Mouse (Mus musculus): Measurements from ENCODE around the gene Ano9.

Ano9 gene

DNA sequence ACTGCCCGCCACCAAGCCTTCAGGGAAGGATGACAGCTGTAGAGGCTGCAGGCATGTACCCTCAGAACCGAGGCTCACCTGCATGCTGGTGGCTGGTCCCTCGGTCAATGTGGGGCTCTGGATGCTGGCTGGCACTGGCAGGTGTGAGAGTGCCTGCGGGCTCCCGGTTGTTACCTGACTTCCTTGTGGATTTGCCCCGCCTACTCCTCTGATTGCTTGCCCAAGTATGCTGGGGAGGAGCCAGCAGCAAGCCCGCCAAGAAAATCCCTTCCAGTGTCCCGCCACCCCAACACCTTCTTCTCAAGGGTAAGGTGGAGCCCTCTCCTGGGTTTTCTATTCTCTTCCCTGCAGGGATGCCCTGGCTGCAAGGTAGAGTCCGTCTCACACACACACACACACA is at the start of gene Ano9:
Ano9 (minus strand) TSS at position 171 of the 400 bp plus-strand sequence.
- in situ Hi-C loops (cut with MboI, MseI) = loop anchor here in 1 of 2 experiments (10.0 kb wide), 1 partner anchor 483 kb away; no protein-coding TSS in a partner anchor

- in situ Hi-C loops (cut with MboI, MseI) = loop anchor here in 1 of 2 experiments (5.0 to 10.0 kb wide), 2 partner anchors 33 to 840 kb away; partner anchors contain the start of gene Olfr525
Observed at GRCm38 (mm10) chr7:141164850-141165249, 47.2 kb upstream of the Ano9 start.

DNA sequence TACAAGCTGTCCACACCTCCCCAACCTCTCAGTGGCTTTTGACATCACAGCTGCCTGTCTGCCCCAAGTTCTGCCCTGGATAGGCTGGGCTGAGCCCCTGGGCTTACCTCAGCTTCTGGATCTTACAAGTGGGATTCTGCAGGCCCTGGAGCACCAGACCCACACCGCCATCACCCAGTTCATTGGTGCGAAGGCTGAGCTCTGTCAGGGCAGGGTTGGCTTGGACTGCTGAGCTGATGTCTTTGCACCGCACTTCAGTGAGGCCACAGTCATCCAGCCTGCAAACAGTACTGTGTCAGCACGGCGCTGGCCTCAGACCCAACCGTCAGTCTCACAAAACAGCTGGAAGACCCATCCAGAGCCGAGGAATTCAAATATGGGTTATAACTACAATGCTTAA is 46.8 kb upstream of the Ano9 start:
- in situ Hi-C loops (cut with MboI, MseI) = loop anchor here in 1 of 2 experiments (10.0 kb wide), 1 partner anchor 840 kb away; the partner anchor contains the start of gene Olfr525

DNA sequence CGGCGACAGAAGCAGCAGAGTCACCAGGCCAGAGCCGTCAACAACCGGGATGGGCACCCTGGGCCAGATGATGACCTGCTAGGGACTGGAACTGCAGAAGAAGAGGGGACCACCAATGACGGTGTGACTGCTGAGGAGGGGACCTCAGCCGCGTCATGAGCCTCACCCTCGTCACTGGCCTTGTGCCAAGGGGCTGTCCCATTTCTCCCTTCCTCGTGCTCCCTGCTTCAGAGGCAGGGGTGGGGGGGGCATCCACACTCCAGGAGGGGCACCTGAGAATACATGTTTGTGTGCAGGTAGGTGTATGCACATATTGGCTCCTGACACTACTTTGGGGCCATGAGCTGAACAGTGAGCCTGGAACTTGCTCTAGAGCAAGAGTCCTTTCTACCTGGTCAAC is 37.8 kb upstream of the Ano9 start:
- in situ Hi-C loops (cut with MboI, MseI) = no loop called here

GRCm38 (mm10) chr7:141148639-141149038 is 31.0 kb upstream of the Ano9 start:
- in situ Hi-C loops (cut with MboI, MseI) = no loop called here

DNA sequence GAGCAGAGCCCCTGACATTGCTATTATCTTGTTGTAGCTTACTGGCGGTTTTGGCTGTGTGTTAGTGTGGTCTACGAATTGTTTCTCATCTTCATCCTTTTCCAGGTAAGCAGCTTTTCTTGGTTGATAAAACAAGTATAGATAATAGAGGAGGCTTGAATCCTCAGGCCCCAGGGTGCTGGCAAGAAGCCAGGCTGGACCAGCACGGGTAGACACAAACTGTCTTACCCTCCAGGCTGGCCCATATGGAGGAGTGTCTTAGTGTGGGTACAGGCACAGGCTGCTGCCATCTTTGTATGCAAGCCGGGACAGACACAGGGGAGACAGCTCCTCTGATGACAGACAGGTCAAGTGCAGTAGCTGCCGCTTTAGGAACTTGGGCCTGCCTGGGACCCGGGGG is 29.4 kb upstream of the Ano9 start:
- in situ Hi-C loops (cut with MboI, MseI) = no loop called here

DNA sequence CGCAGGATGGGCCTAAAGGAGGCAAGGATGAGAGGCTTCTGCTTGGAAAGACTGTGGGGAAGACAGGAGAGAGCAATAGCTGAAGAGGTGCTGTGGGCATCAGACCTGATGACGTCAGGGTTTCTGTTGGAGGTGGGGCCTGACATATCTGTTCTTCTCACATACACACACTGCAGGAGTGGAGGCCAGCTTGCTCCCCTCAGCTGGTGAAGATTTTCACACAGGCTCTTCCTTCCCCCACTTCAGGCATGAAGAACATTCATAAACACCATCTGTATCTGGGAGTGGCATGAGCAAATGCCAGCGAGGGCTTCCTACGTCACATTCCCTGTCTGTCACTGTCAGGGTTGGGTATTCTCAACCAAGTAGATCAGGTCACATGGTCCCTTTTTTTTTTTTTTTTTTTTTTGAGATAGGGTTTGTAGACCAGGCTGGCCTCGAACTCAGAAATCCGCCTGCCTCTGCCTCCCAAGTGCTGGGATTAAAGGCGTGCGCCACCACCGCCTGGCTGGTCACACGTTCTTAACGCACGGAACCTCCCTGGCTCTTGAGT is 28.5 kb upstream of the Ano9 start:
- in situ Hi-C loops (cut with MboI, MseI) = no loop called here

DNA sequence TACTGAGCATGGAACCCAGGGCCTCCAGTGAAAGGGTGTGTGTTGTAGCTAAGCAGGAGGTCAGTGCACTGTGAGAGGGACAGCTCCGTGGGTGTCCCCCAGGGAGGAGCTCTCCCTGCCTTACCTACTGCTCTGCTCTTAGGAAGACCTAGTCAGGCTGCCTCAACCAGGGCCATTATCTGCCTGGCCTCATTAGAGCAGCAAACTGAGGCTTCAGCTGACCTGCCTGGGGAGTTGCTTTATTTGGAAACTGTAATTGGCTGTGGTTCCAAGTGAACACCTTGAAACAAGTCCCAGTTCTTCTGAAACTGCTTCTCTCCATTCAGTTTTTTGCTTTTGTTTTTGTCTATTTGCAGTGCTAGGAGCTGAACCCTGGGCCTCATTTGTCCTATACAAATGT is 27.8 kb upstream of the Ano9 start:
- in situ Hi-C loops (cut with MboI, MseI) = no loop called here

DNA sequence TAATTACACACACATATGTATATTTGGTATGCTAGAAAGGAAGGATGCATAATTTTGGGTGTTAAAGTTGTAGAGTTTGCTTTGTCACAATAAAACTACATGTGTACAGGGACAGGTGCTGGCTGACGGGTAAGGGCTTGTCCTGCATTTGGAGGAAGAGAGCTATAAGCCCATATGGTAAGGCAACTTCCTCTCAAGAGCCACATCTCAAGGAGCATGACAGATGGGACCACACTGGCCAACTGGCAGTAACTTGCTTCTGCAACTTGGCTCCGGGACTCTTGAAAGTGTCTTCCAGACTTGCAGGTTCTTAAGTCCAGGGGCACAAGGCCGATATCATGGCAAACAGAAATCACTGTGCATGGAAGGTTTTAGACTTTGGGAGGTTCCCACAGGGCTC is 27.0 kb upstream of the Ano9 start:
- in situ Hi-C loops (cut with MboI, MseI) = no loop called here

GRCm38 (mm10) chr7:141143861-141144260 is 26.3 kb upstream of the Ano9 start:
- in situ Hi-C loops (cut with MboI, MseI) = no loop called here

DNA sequence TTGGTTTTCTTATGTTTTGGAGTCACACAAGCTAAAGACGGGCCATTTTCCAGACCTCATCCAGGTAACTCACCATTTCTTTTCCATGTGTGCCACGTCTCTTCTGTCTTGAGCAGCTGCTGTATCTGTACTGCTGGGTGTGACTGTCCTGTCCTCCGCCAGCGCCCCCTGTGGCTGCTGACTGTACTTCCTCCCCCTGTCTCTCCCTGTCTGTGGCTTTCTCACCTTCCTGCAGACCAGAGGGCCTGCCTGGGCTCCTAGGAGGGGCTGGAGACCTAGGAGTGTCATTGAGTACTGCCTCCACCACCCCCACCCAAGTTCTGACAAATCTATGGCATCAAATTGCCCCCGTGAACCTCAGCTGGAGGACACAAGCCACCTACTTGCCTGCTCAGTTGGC is 25.5 kb upstream of the Ano9 start:
- in situ Hi-C loops (cut with MboI, MseI) = no loop called here

DNA sequence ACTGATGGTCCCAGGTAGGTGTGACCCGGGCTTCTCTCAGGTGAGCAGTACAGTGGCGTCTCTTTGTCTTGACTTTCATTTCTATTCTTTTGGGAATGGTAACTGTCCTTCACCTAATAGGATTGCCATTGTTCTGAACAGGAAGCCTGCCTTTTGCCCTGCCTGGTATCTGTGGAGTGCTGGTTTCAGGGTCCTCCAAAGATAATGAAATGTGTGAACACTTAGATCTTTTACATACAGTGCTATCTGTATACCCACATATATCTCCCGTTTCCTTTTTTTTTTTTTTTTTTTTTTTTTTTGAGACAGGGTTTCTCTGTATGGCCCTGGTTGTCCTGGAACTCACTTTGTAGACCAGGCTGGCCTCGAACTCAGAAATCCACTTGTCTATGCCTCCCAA is 23.7 kb upstream of the Ano9 start:
- in situ Hi-C loops (cut with MboI, MseI) = no loop called here

DNA sequence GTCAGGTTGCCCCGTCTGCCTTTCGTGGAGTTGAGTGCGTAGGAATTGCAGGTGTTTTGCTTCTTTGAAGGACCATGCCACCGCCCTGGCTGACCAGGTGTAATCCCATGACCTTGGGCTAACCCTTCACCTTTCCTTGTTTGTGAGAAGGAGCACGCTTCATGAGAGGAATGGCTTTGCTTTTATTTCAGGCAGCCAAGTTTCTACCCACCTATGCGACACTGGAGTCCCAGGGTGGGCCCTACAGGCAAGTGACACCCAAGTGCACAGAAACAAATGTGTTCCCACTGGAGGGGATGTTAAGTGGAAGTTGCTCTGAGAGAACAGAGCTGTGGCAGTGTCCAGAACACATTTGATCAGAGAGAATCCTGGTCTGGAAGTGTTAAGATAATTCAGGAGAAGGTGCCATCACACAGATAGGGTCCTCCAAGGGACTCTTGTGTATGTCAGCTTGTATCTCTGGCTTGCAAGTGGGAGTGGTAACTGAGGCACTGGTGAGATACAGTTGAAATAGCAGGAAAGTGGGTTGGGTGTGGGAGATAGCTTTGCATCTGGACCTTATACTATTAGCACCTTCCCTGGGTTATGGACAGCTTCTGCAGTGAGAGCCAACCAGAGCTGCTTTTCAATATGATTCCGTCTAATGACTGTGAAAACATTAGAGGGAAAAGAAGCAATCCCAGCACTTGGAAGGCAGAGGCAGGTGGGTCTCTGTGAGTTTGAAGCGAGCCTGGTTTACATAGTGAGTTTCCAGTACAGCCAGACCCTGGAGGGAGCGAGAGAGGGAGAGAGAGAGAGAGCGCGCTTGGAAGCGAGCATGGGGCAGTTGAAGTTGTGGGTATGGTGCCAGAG is 14.5 kb upstream of the Ano9 start:
- in situ Hi-C loops (cut with MboI, MseI) = loop anchor here in 1 of 2 experiments (5.0 kb wide), 1 partner anchor 35 kb away; no protein-coding TSS in a partner anchor

DNA sequence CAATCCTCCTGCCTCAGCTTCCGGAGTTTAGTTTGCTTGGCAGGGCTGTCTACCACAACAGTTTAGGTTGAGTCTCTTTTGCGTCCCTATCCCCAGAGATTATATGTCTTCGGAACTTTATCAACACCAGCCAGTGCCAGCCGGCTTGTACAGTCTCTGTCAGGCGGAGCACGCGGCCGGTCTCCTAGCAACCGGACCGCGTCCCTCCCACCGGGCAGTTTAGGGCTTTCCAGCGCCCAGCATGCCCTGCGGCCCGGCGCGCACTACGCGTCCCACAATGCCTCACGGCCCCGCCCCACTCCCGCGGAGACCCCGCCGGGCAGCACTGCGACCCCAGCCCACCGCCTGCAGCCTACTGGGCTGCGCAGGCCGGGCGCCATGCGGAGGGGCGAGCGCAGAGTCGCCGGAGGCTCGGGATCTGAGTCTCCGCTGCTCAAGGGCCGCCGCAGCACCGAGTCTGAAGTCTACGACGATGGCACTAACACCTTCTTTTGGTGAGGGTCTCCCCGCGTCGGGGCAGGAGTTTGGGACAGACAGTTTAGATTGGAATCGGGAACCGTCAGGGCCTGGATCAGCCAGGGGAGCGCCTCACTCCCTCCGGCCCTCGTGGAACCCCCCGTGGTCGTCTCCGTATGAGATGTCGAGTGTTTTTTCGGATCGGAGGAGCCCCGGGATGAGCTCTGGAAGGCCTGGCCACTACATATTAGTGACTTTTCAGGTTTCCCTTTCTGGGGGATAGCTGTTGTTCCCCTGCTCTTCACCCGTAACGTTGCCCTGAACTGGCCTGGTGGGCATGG is 13.6 kb upstream of the Ano9 start:
- in situ Hi-C loops (cut with MboI, MseI) = loop anchor here in 1 of 2 experiments (5.0 kb wide), 1 partner anchor 36 kb away; no protein-coding TSS in a partner anchor

- in situ Hi-C loops (cut with MboI, MseI) = no loop called here
Observed at GRCm38 (mm10) chr7:141123517-141123856, 5.9 kb upstream of the Ano9 start.

DNA sequence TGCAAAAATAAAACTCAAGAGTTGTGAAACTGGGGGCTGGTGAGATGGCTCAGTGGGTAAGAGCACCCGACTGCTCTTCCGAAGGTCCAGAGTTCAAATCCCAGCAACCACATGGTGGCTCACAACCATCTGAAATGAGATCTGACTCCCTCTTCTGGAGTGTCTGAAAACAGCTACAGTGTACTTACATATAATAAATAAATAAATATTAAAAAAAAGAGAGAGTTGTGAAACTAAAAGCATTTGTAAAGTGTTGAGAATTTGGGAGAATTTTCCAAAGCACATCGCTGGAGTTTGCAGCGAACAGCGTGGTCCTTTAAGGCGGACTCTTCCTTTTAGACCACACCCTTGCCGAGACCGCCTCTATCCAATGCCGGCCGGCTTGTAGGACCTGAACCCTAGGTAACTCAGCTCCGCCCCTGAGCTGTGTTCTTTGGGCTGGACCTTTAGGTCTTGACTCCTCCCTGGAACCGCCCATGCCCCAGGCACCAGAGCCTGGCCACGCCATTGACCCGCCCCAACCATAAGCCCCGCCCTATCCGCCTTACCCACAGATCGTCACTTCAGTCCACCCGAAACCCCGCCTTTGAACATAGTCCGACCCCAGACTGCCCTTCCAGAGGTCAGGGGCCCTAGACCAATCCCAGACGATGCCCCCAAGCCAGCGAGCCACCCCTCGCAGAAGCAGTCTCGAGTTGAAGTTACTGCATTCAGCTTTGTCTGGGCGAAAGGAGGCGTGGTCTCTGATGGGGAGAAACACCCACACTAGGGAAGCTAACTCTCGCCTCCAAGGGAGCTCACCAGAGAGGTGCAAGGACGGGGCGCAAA is 5.3 kb upstream of the Ano9 start:
- in situ Hi-C loops (cut with MboI, MseI) = no loop called here

DNA sequence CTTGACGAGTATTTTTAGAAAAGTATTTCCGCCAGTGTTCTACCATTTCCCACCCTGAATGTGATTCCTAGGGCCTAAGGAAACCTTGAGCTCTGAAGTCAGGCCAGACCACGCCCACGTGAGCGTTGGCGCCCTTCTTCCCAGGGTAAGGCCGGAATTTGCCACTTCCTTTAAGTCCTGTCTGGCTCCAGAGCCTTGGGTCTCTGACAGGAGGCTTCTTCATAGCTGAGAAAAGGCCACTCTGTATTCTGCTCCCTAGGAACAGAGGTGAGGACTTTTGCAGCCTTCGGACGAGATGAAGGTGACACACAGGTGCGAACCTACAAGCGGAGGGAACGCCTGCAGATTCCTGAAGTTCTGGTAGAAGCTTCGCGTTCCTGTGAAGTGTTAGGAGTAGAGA is 4.6 kb upstream of the Ano9 start, which contains the start of gene Ptdss2:
Ptdss2 (plus strand) TSS at position 138 of the 400 bp plus-strand sequence.
- in situ Hi-C loops (cut with MboI, MseI) = no loop called here

GRCm38 (mm10) chr7:141121051-141121531 is 3.5 kb upstream of the Ano9 start:
- in situ Hi-C loops (cut with MboI, MseI) = no loop called here

DNA sequence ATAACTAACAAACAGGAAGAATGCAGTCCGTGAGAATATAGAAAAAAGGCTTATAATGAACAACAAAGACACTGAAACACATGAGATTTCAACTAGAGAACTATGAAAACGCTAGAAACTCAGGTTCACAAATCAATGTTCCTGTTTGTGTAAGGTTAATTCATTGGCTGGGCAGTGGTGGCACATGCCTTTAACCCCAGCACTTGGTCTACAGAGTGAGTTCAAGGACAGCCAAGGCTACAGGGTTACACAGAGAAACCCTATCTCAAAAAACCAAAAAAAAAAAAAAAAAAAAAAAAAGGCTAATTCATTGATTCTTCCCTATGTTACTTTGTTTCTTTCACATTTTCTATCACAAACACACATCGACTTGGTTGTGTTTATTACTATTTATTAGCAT is 3.0 kb upstream of the Ano9 start:
- in situ Hi-C loops (cut with MboI, MseI) = no loop called here

- in situ Hi-C loops (cut with MboI, MseI) = loop anchor here in 1 of 2 experiments (10.0 kb wide), 1 partner anchor 485 kb away; no protein-coding TSS in a partner anchor
Observed at GRCm38 (mm10) chr7:141119487-141119886, 1.9 kb upstream of the Ano9 start.

DNA sequence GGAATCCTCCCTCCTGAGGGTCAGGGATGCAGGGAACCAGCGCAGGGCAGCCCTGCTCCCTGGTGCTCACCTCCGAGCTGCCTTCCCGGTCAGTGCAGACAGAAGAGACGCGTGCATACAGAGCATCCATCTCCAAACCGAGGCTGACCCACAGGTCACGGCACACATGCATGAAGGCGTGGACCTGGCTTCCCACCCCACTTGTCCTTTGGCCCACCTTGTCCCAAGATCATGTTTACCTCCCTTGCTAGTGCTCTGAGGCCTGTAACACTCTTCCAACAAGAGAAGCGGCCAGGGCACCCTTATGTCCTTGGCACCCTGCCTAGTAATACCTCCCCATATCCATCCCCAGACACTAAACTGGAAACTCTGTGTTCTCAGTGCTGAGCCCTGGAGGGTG is 1.7 kb downstream of the Ano9 start:
- in situ Hi-C loops (cut with MboI, MseI) = loop anchor here in 1 of 2 experiments (10.0 kb wide), 1 partner anchor 481 kb away; no protein-coding TSS in a partner anchor

Data from T-helper 17 cell (primary cell).